Mouse (Mus musculus) thymus, postnatal 14 days (tissue): ENCODE data around the gene Slc24a4.
A peak's percentile ranks its signal among the peaks of the same experiment; 100 is the strongest.

Experiments
- DNase-seq: peaks from one replicate; pipeline ENCODE4 v3.0.0; 2021

Slc24a4 gene

GRCm38 (mm10) chr12:102286681-102287414, 158.3 kb downstream of the Slc24a4 start:
- no peak for DNase-seq

DNA sequence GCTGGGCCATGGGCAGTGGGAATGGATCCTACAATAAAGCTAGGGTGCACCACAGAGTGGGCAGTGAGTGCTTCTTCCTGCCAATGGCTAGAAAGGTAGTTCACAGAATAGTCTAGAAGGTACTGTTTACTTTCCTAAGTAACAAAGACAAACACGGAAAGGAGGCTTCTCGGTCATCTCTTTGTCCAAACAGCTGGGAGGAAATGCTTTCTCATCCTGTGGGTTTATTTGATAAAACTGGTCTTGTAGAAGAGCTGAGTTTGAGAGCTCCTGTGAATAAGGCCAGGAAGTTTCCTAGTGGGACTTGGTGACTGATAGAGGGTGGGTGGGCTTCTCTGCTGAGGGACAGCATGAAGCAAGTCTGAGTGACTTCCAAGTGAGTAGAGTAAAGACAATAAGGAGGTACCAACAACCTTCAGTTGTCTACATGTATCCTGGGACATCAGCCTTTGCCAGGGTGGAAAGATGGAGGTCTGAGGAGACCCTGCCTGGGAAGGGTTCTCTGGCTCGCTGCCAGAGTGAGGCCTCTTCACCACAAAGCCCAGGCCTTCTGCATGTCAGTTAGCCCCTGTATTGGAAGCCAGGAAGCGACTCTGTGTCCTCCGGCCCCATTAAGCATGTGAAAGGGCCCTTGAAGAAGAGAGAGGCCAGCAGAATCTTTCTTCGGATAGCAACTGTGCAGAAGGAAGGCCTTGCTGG, 159.5 kb downstream of the Slc24a4 start:
- no peak for DNase-seq

DNA sequence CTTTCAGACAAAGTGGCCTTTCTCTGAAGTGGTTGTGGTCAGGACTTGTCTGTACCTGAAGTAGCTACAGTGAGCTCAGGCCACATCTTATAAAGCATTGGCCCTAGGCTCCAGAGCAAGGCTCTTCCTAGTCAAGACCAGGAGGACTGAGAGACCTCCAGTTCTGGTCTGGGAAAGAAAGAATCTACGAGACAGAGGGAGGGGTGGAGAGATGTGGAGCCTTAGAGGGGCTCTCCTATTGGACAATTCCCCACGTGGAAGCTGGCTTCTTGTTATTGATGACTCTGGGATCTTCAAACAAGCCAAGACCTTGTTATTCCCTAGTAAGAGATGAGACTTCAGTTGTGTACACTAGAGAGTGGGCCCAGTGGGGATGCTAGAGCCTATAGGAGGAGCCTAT, 160.3 kb downstream of the Slc24a4 start:
- no peak for DNase-seq

DNA sequence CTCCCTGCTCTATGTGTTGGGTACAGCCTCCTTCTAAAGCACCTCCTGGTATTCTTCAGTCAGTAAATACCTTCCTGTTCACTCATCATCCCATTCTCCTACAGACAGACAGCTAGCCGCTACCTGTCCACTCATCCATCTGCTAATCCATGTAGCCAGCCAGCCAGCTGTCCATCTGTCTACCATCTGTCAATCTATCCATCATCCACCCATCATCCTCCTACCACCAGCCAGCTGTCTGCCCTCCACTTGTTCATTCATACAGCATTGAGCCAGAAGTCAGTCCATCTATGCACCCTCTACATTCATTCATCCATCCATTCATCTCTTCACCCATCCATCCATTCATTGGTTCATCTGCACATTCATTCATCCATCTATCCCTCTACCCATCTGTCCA, 161.0 kb downstream of the Slc24a4 start:
- DNase-seq, result no peak

DNA sequence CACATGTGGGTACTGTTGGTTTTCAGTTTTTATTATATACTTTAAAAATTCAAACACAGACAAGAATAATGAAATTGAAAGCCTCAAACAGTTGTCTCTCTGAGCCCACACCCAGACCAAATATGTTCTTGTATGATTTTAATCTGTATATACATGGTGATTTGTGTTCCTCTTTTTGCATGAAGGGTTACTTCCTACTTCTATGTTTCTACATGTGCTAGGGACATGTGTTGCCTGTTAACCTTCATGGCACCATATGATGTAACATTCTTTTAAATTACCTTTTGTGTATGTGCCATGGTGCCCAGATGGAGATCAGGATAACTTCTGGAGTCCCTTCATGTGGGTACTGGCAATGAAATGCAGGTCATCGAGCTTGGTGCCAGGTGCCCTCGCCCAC, 162.1 kb downstream of the Slc24a4 start:
- DNase-seq, result no peak

GRCm38 (mm10) chr12:102291686-102292085, 163.2 kb downstream of the Slc24a4 start:
- DNase-seq, result peak; percentile 80

- peak; percentile 56 for DNase-seq
Measured at GRCm38 (mm10) chr12:102292501-102293215, 164.1 kb downstream of the Slc24a4 start.

DNA sequence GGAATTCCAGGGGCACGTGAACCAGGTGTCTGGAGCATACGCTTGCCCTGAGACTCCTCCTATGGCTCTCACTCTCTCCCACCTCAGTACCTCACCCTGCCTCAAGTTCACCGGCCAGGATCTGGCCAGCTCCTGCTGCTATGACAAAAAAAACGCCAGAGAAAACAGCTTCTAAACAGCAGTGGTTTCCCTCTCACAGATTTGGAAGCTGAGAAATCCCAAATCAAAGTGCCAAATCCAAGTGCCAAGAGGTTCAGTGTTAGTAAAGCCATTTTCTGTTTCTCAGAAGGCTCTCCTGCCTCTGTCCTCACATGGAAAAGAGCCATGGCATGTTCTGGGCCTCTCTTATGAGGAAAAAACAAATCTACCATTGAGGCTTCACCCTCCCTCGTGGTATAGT, 166.1 kb downstream of the Slc24a4 start:
- no peak for DNase-seq

DNA sequence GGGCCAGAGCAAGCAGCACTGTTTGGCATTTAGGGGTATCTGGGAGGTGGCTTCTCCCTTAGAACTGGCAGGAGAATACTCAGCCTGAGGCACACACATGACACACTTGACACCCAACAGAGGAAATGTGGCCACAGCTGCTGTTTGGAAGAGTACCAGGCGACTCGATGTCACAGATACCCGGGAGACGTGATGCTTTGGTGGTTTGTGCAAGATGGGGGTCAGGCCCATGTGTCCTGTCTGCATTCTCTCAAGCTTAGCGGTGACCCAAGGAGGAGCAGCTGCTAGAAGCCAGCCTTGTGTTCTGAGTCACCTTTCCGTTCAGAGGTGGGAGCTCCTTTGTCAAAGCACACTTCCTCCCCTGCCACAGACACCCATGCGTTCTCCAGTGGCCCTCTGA, 166.7 kb downstream of the Slc24a4 start:
- peak; percentile 65 for DNase-seq

DNA sequence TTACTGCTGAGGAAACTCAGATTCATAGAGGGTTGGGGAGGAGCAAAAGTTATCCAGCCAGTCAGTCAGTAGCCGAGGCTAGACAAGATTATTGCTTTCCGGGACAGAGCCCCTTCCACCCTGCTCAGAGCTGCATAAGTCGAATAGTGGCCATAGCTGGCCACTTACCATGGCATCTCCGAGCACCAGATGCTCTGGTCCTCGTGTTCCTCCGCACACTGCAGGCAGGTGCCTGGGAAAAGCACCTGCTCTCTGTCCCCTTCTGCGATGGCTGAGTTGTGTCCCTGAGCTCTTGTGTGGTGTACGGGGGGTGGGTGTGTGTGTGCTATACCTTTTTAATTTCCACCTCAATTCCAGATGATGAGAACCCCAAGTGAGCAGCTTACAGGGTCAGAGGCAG, 167.1 kb downstream of the Slc24a4 start:
- no peak for DNase-seq

DNA sequence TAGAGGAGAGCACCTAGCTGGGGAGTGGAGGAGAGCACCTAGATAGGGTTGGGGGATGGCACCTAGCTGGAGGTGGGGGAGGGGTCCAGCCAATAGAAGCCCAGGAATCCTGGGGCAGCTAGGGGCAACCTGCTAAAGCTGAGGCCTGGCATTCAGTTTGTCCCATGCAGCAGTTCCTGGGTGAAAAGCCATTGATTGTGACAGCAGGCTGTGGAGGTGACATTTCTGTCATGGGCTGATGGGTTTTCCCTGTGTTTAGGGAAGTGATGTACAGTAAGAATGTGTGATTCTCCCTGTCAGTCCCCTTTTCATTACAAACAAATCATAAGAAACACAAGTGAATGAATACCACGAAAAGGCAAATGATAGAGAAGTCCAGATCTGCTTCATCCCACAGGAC, 167.8 kb downstream of the Slc24a4 start:
- DNase-seq, result no peak

DNA sequence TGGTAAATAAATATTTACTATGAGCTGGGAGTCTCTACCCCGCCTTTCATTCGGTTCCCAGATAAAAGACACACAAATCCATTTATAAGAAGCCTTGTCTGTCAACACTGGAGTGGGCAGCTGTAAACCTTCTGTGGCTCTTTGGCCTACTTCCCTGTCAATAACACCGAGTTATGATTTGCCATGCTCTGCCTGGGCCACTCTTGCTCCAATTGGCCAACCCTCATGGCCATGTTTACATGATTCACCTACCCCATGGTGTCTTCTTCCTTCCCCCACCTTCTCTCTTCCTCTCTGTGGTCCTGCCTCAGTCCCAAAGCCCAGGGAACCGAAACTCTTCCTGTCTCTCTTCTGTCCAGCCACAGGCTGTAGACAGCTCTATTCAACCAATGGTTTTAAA, 168.4 kb downstream of the Slc24a4 start:
- DNase-seq, result no peak

- DNase-seq, result no peak
Measured at GRCm38 (mm10) chr12:102299209-102299608, 170.7 kb downstream of the Slc24a4 start.

DNA sequence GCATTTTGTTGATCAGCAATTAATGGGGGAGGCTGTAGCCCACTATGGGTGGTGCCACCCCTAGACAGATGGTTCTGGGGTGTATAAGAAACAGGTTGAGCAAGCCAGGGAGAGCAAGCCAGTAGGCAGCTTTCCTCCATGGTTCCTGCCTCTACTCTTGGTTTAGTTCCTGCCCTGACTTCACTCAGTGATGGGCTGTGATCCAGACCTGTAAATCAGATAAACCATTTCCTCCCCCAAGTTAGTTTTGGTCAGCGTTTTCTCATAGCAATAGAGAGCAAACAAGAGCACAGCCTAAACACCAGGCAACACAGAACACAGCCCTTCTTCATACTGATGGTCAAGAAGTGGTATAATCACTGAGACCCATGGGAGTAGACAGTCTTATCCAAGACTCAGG, 173.1 kb downstream of the Slc24a4 start:
- DNase-seq, result no peak

DNA sequence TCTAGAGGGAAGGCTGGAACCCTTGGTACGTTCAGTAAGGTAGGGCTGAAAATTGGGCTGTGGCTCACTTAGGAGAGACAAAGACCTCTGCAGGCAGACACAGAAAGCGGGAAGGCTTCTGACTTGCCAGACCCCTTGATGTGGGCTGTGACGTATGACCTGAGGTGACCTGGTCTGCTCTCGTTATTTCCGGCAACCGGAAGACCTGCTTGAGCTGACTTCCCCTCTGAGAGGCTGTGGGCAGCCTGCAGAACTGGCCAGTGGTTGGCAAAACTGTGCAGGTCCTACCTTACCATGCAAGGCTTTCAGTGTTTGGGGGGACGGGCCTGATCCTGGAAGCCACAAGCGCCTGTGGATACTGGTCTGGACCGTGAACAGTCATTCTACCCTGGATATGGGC, 173.8 kb downstream of the Slc24a4 start:
- DNase-seq, result no peak

- no peak for DNase-seq
Measured at GRCm38 (mm10) chr12:102302831-102303351, 174.4 kb downstream of the Slc24a4 start.

- DNase-seq, result no peak
Measured at GRCm38 (mm10) chr12:102303867-102304266, 175.3 kb downstream of the Slc24a4 start.

DNA sequence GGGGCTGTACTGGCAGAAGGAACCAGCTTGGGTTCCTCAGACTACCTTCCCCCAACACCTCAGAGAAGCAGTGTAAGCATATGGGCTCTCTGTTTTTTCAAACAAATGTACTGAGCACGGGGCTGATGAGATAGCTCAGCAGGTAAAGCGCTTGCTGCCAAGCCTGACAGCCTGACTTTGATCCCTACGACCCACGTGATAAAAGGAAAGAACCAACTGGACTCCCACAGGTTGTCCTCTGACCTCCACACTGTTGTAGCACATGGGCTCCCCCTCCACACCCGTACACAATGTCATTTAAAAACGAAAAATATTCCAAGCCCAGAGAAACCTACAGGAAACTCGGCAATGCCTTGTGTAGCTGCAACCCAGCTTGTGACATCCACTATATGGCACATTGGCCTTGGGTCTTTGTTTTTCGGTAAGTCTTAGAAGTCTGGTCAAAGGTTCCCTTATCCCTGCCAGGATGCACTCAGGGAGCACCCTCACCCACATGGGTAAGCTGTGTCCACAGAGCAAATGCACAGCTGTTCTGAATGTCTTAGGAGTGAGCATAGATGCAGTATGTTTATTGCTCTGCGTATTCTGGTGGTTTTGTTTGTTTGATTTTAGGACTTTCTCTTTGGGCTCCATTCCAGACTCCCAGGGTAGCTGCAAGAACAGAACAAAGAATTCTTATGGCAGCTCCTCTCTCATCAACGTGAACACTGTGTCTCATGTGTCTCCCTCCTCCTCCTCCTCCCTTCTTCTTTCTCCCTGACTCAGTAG, 176.7 kb downstream of the Slc24a4 start:
- DNase-seq, result no peak

- DNase-seq, result peak; percentile 49
Measured at GRCm38 (mm10) chr12:102308001-102308456, 179.5 kb downstream of the Slc24a4 start.

DNA sequence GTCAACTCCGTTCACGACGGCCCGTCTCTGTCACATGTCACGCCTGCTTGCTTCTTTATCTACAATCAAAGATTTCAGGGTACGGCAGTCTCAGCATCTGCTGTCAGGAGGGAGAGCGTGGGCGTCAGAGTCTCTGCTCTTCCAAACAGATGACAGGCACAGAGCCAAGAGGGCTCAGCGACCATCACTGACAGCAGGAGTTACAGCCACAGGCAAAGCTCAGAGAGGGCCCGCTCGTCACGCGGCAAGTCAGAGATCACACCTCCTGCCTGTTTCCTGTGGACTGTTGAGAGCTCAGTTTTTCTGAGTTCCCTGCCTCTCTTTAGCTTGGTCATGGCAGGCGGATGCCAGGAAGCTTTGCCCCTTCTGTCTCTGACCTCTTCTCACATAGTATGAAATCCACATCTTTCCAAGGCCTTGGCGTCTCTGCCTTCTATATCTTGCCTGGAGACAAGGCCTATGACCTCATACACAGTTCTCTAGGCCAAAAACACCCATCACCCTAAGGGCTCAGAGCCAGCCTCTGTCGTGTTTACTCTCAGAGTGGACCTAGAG, 180.0 kb downstream of the Slc24a4 start:
- DNase-seq, result peak; percentile 80

DNA sequence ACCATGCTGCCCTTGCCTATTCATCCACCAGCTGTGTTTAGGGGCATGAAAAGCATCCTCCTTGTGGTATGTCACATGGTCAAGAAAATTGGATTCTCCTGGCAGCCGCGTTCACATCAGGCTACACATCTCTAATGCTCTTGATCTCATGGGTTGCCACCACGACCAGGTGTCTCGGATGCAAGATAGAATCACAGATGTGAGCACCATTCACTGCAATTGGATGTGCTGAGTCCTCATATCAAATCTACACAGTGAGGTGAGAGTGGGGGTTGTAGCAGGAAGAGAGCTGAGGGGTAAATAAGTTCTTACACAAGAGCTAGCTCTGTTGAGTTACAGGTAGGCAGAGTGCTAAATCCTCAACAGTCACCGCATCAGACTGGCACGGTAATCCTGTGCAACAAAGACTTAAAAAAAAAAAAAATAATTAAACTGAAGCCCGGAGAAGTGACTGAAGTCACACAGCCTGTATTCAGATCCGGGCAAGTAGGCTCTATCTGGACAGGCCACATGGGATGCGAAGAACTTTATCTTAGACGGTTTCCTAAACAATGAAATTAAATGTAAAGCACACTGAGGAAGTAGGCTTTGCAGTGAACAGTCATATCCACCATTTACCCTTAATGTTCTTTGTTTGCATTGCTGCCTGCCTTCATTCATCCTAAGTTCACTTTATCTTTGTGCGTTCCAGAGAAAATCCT, 180.7 kb downstream of the Slc24a4 start:
- DNase-seq, result peak; percentile 53

- no peak for DNase-seq
Measured at GRCm38 (mm10) chr12:102309800-102310195, 181.3 kb downstream of the Slc24a4 start.
